Mouse (Mus musculus): ENCODE results near the gene Ccdc42. TPM values are rescaled to one million over a fixed set of nuclear protein-coding genes. Genes with fewer than 3 reads are reported as not detected.

Ccdc42 gene
- polyA plus RNA-seq (2014; fragmentation: Illumina TruSeq; extraction: RNeasy Lipid Tissue Mini Kit (QIAGEN cat#74804); ENCODE audit: low read depth, low replicate concordance): 2.2 TPM

GRCm38 (mm10) chr11:68586721-68587120 lies at the start of gene Ccdc42:
Ccdc42 (plus strand) TSS chr11:68587021.

GRCm38 (mm10) chr11:68555918-68556584 lies 30.8 kb upstream of the Ccdc42 start, which contains the start of gene Mfsd6l:
Mfsd6l (plus strand) TSS chr11:68556186.

Other genes starting within 250 kb of the Ccdc42 start
- 30.3 TPM for gene Ntn1, start 186.2 kb upstream of the Ccdc42 start, polyA plus RNA-seq (2014; fragmentation: Illumina TruSeq; extraction: RNeasy Lipid Tissue Mini Kit (QIAGEN cat#74804); ENCODE audit: low read depth, low replicate concordance)
- gene Pik3r5, start 154.9 kb upstream of the Ccdc42 start, polyA plus RNA-seq (2014; fragmentation: Illumina TruSeq; extraction: RNeasy Lipid Tissue Mini Kit (QIAGEN cat#74804); ENCODE audit: low read depth, low replicate concordance): 5.2 TPM
- gene Pik3r6, start 84.0 kb upstream of the Ccdc42 start, polyA plus RNA-seq (2014; fragmentation: Illumina TruSeq; extraction: RNeasy Lipid Tissue Mini Kit (QIAGEN cat#74804); ENCODE audit: low read depth, low replicate concordance): 4.0 TPM
- 3.5 TPM for gene Mfsd6l, start 30.8 kb upstream of the Ccdc42 start, polyA plus RNA-seq (2014; fragmentation: Illumina TruSeq; extraction: RNeasy Lipid Tissue Mini Kit (QIAGEN cat#74804); ENCODE audit: low read depth, low replicate concordance)
- gene Myh10, start 104.5 kb downstream of the Ccdc42 start, polyA plus RNA-seq (2014; fragmentation: Illumina TruSeq; extraction: RNeasy Lipid Tissue Mini Kit (QIAGEN cat#74804); ENCODE audit: low read depth, low replicate concordance): 40.4 TPM